Mouse (Mus musculus): ENCODE data around the gene Mettl24.
A peak's percentile ranks its signal among the peaks of the same experiment; 100 is the strongest.

Gene Mettl24

GRCm38 (mm10) chr10:40816471-40816870, 133.4 kb downstream of the Mettl24 start:
- no peak for DNase-seq

GRCm38 (mm10) chr10:40825952-40826351, 142.9 kb downstream of the Mettl24 start:
- DNase-seq, result no peak

GRCm38 (mm10) chr10:40827706-40828105, 144.6 kb downstream of the Mettl24 start:
- no peak for DNase-seq

GRCm38 (mm10) chr10:40830312-40830711, 147.2 kb downstream of the Mettl24 start:
- DNase-seq, result no peak

- no peak for DNase-seq
Measured at GRCm38 (mm10) chr10:40831267-40831666, 148.2 kb downstream of the Mettl24 start.

GRCm38 (mm10) chr10:40840086-40840485, 157.0 kb downstream of the Mettl24 start:
- peak; percentile 31 to 38 for DNase-seq

- DNase-seq, result no peak
Measured at GRCm38 (mm10) chr10:40843841-40844240, 160.8 kb downstream of the Mettl24 start.

GRCm38 (mm10) chr10:40844546-40844945, 161.5 kb downstream of the Mettl24 start:
- no peak for DNase-seq

- DNase-seq, result peak; percentile 68 to 72
Measured at GRCm38 (mm10) chr10:40845626-40846025, 162.5 kb downstream of the Mettl24 start.

GRCm38 (mm10) chr10:40847176-40847874, 164.2 kb downstream of the Mettl24 start:
- peak; percentile 81 to 86 for DNase-seq

GRCm38 (mm10) chr10:40850644-40851043, 167.6 kb downstream of the Mettl24 start:
- DNase-seq, result no peak

GRCm38 (mm10) chr10:40851138-40851537, 168.1 kb downstream of the Mettl24 start:
- no peak for DNase-seq

GRCm38 (mm10) chr10:40855616-40856015, 172.5 kb downstream of the Mettl24 start:
- no peak for DNase-seq

GRCm38 (mm10) chr10:40856703-40857102, 173.6 kb downstream of the Mettl24 start:
- peak; percentile 43 to 56 for DNase-seq

GRCm38 (mm10) chr10:40857599-40857998, 174.5 kb downstream of the Mettl24 start:
- peak; percentile 94 to 95 for DNase-seq

Measured in cerebellum, postnatal 10 days (tissue).